Mouse (Mus musculus): ENCODE results near the gene Dnm2. TPM values are rescaled to one million over a fixed set of nuclear protein-coding genes. Genes with fewer than 3 reads are reported as not detected.

The Dnm2 gene
- 72.7 and 79.5 TPM in 2 replicates for polyA plus RNA-seq (2014; fragmentation: Nextera tagmentation; extraction: Ambion mirVana)

- under 1% methylated on average over 81 of the region's 82 CpGs for WGBS
These were observed at the start of gene Dnm2 for GRCm38 (mm10) chr9:21424631-21425555. TSS of gene Dnm2 (plus strand) at chr9:21424908.

GRCm38 (mm10) chr9:21379195-21379594 is 45.5 kb upstream of the Dnm2 start:
- DNase-seq (ENCODE audit: low spot score) (no peak), ATAC-seq (replicated peaks; ENCODE audit: low FRiP score) (peak; percentile 61)
- H3K4me2 ChIP-seq, result no peak overlapping the region
- H3K4me3 ChIP-seq (ENCODE audit: low read depth, low read length), result no peak overlapping the region
- WGBS, result 64% methylated on average over 3 of the region's 3 CpGs
- H3K36me3 ChIP-seq (ENCODE audit: control insufficient read depth, insufficient read depth, low read length), result peaks cover 20% of the 10 kb centered on the region
- no peaks in the 10 kb centered on the region for H3K27me3 ChIP-seq (replicated peaks; ENCODE audit: control insufficient read depth, insufficient read depth, low read length)
- H3K9ac ChIP-seq (ENCODE audit: low read depth, low read length), result no peak overlapping the region
- H3K9me3 ChIP-seq (ENCODE audit: control insufficient read depth, low read length), result no peaks in the 10 kb centered on the region
- H3K4me1 ChIP-seq (replicated peaks; ENCODE audit: control insufficient read depth, insufficient read depth, low read length), result peaks cover 32% of the 10 kb centered on the region
- H3K27ac ChIP-seq (ENCODE audit: low read depth, low read length), result no peak overlapping the region

More at GRCm38 (mm10) chr9:21424631-21425555, at the start of gene Dnm2:
- ATAC-seq (replicated peaks; ENCODE audit: low FRiP score), result peak; percentile 97
- Histone ChIP-seq H3K9me3 (ENCODE audit: control insufficient read depth, low read length) (no peaks in the 10 kb centered on the region), H3K27ac (ENCODE audit: low read depth, low read length) (peak within 1 kb of the TSS; percentile 71), H3K4me2 (peak within 1 kb of the TSS; percentile 96), H3K4me1 (replicated peaks; ENCODE audit: control insufficient read depth, insufficient read depth, low read length) (peaks cover 20% of the 10 kb centered on the region), H3K4me3 (ENCODE audit: low read depth, low read length) (peak within 1 kb of the TSS; percentile 81), H3K36me3 (ENCODE audit: control insufficient read depth, insufficient read depth, low read length) (peaks cover 24% of the 10 kb centered on the region), H3K9ac (ENCODE audit: low read depth, low read length) (peak within 1 kb of the TSS; percentile 92), H3K27me3 (replicated peaks; ENCODE audit: control insufficient read depth, insufficient read depth, low read length) (no peaks in the 10 kb centered on the region)
- DNase-seq (ENCODE audit: low spot score), result peak; percentile 96

GRCm38 (mm10) chr9:21380868-21381267 is 43.8 kb upstream of the Dnm2 start:
- no peak overlapping the region for H3K27ac ChIP-seq (ENCODE audit: low read depth, low read length)
- peaks cover 16% of the 10 kb centered on the region for H3K36me3 ChIP-seq (ENCODE audit: control insufficient read depth, insufficient read depth, low read length)
- no peaks in the 10 kb centered on the region for H3K27me3 ChIP-seq (replicated peaks; ENCODE audit: control insufficient read depth, insufficient read depth, low read length)
- no peak overlapping the region for H3K4me3 ChIP-seq (ENCODE audit: low read depth, low read length)
- H3K9ac ChIP-seq (ENCODE audit: low read depth, low read length), result no peak overlapping the region
- peaks cover 34% of the 10 kb centered on the region for H3K4me1 ChIP-seq (replicated peaks; ENCODE audit: control insufficient read depth, insufficient read depth, low read length)
- ATAC-seq (replicated peaks; ENCODE audit: low FRiP score) (no peak), DNase-seq (ENCODE audit: low spot score) (no peak)
- H3K4me2 ChIP-seq, result no peak overlapping the region
- H3K9me3 ChIP-seq (ENCODE audit: control insufficient read depth, low read length), result no peaks in the 10 kb centered on the region

- Histone ChIP-seq H3K4me3 (ENCODE audit: low read depth, low read length) (no peak overlapping the region), H3K27ac (ENCODE audit: low read depth, low read length) (peak overlapping the region; percentile 36; the same call in 1 of the 2 replicates), H3K36me3 (ENCODE audit: control insufficient read depth, insufficient read depth, low read length) (peaks cover 15% of the 10 kb centered on the region), H3K4me1 (replicated peaks; ENCODE audit: control insufficient read depth, insufficient read depth, low read length) (peaks cover 17% of the 10 kb centered on the region), H3K4me2 (no peak overlapping the region), H3K9me3 (ENCODE audit: control insufficient read depth, low read length) (no peaks in the 10 kb centered on the region), H3K27me3 (replicated peaks; ENCODE audit: control insufficient read depth, insufficient read depth, low read length) (no peaks in the 10 kb centered on the region), H3K9ac (ENCODE audit: low read depth, low read length) (no peak overlapping the region)
- DNase-seq (ENCODE audit: low spot score), result no peak
- ATAC-seq (replicated peaks; ENCODE audit: low FRiP score), result peak; percentile 35; the same call in 1 of the 2 replicates
These were observed 40.7 kb upstream of the Dnm2 start for GRCm38 (mm10) chr9:21383966-21384365.

GRCm38 (mm10) chr9:21392646-21393175 is 32.0 kb upstream of the Dnm2 start:
- H3K4me1 ChIP-seq (replicated peaks; ENCODE audit: control insufficient read depth, insufficient read depth, low read length), result no peaks in the 10 kb centered on the region
- H3K27ac ChIP-seq (ENCODE audit: low read depth, low read length), result no peak overlapping the region
- no peak overlapping the region for H3K9ac ChIP-seq (ENCODE audit: low read depth, low read length)
- no peak overlapping the region for H3K4me2 ChIP-seq
- H3K36me3 ChIP-seq (ENCODE audit: control insufficient read depth, insufficient read depth, low read length), result peaks cover 67% of the 10 kb centered on the region
- H3K27me3 ChIP-seq (replicated peaks; ENCODE audit: control insufficient read depth, insufficient read depth, low read length), result no peaks in the 10 kb centered on the region
- no peaks in the 10 kb centered on the region for H3K9me3 ChIP-seq (ENCODE audit: control insufficient read depth, low read length)
- DNase-seq (ENCODE audit: low spot score), result no peak
- 90% methylated on average over 10 of the region's 10 CpGs for WGBS
- no peak for ATAC-seq (replicated peaks; ENCODE audit: low FRiP score)
- H3K4me3 ChIP-seq (ENCODE audit: low read depth, low read length), result no peak overlapping the region

GRCm38 (mm10) chr9:21395692-21396091 is 29.0 kb upstream of the Dnm2 start:
- ATAC-seq (replicated peaks; ENCODE audit: low FRiP score) (no peak), DNase-seq (ENCODE audit: low spot score) (no peak)
- Histone ChIP-seq H3K4me2 (no peak overlapping the region), H3K4me1 (replicated peaks; ENCODE audit: control insufficient read depth, insufficient read depth, low read length) (no peaks in the 10 kb centered on the region), H3K27me3 (replicated peaks; ENCODE audit: control insufficient read depth, insufficient read depth, low read length) (no peaks in the 10 kb centered on the region), H3K27ac (ENCODE audit: low read depth, low read length) (no peak overlapping the region), H3K36me3 (ENCODE audit: control insufficient read depth, insufficient read depth, low read length) (peaks cover 74% of the 10 kb centered on the region), H3K9me3 (ENCODE audit: control insufficient read depth, low read length) (no peaks in the 10 kb centered on the region), H3K4me3 (ENCODE audit: low read depth, low read length) (no peak overlapping the region), H3K9ac (ENCODE audit: low read depth, low read length) (no peak overlapping the region)
- 89% methylated on average over 3 of the region's 3 CpGs for WGBS

GRCm38 (mm10) chr9:21397170-21397569 is 27.5 kb upstream of the Dnm2 start:
- DNase-seq (ENCODE audit: low spot score), result no peak

GRCm38 (mm10) chr9:21401042-21401441 is 23.7 kb upstream of the Dnm2 start:
- Histone ChIP-seq H3K36me3 (ENCODE audit: control insufficient read depth, insufficient read depth, low read length) (peaks cover 69% of the 10 kb centered on the region), H3K9me3 (ENCODE audit: control insufficient read depth, low read length) (no peaks in the 10 kb centered on the region), H3K4me1 (replicated peaks; ENCODE audit: control insufficient read depth, insufficient read depth, low read length) (no peaks in the 10 kb centered on the region), H3K27ac (ENCODE audit: low read depth, low read length) (no peak overlapping the region), H3K9ac (ENCODE audit: low read depth, low read length) (no peak overlapping the region), H3K27me3 (replicated peaks; ENCODE audit: control insufficient read depth, insufficient read depth, low read length) (no peaks in the 10 kb centered on the region), H3K4me3 (ENCODE audit: low read depth, low read length) (no peak overlapping the region), H3K4me2 (no peak overlapping the region)
- ATAC-seq (replicated peaks; ENCODE audit: low FRiP score) (no peak), DNase-seq (ENCODE audit: low spot score) (no peak)
- WGBS, result 94% methylated on average over 9 of the region's 9 CpGs

More at GRCm38 (mm10) chr9:21397170-21397569, 27.5 kb upstream of the Dnm2 start:
- H3K4me2 ChIP-seq, result no peak overlapping the region
- H3K27ac ChIP-seq (ENCODE audit: low read depth, low read length), result no peak overlapping the region
- ATAC-seq (replicated peaks; ENCODE audit: low FRiP score), result no peak
- no peak overlapping the region for H3K9ac ChIP-seq (ENCODE audit: low read depth, low read length)
- peaks cover 70% of the 10 kb centered on the region for H3K36me3 ChIP-seq (ENCODE audit: control insufficient read depth, insufficient read depth, low read length)
- H3K4me3 ChIP-seq (ENCODE audit: low read depth, low read length), result no peak overlapping the region
- H3K27me3 ChIP-seq (replicated peaks; ENCODE audit: control insufficient read depth, insufficient read depth, low read length), result no peaks in the 10 kb centered on the region
- no peaks in the 10 kb centered on the region for H3K4me1 ChIP-seq (replicated peaks; ENCODE audit: control insufficient read depth, insufficient read depth, low read length)
- 94% methylated on average over 3 of the region's 3 CpGs for WGBS
- no peaks in the 10 kb centered on the region for H3K9me3 ChIP-seq (ENCODE audit: control insufficient read depth, low read length)

Measured in liver, embryonic 11.5 days (tissue).